Mouse (Mus musculus): ENCODE results near the gene Recql5. TPM values are rescaled to one million over a fixed set of nuclear protein-coding genes. Genes with fewer than 3 reads are reported as not detected.

Recql5 gene
- polyA plus RNA-seq, 1 experiment from 2014 or later, result 34.6 TPM

DNA sequence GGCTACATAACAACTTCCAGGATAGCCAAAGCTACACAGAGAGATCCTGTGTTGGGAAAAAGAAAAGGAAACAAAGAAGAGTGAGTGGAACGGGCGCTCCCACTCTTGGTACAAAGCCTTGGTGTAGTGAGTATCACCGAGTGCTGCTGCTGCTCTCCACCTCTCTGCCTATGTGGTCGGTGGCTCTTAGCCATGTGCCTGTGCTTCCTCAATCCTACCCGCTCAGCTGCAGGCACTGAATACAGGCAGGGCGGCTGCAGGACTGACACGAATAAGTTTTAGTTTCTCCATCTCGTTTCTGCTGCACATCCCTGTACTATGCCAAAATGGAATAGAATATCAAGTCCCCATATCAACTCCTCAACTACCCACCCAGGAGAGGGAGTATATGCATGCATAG is 4.2 kb downstream of the Recql5 start:
- no peak overlapping the region for H3K27ac ChIP-seq
- no peak overlapping the region for H3K4me3 ChIP-seq
- peaks cover 50% of the 10 kb centered on the region for H3K36me3 ChIP-seq
- DNase-seq (ENCODE audit: low spot score), result no peak
- 95% methylated on average over 8 of the region's 8 CpGs for WGBS
- peaks cover 12% of the 10 kb centered on the region for H3K4me1 ChIP-seq
- H3K9me3 ChIP-seq (replicated peaks), result no peaks in the 10 kb centered on the region
- no peaks in the 10 kb centered on the region for H3K27me3 ChIP-seq (ENCODE audit: low read depth, poor library complexity, severe bottlenecking)

DNA sequence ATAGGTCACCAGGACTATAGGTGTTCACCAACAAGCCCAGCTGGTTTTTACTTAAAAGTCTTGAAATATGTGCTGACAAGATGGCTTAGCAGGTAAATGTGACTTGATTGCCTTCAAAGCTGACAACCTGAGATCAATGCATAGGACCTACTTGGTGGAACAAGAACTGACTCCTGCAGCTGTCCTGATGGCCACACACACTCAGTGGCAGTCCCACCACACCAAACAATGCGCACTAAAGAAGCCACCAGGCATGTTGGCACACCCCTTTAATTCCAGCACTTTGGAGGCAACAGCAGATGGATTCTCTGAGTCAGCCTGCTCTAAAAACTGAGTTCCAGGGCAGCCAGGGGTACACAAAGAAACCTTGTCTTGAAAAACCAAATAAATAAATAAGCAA is 11.3 kb downstream of the Recql5 start:
- Histone ChIP-seq H3K9me3 (replicated peaks) (no peaks in the 10 kb centered on the region), H3K27ac (no peak overlapping the region), H3K4me1 (no peaks in the 10 kb centered on the region), H3K36me3 (peaks cover 61% of the 10 kb centered on the region), H3K4me3 (no peak overlapping the region), H3K27me3 (ENCODE audit: low read depth, poor library complexity, severe bottlenecking) (no peaks in the 10 kb centered on the region)
- WGBS, result 98% methylated on average over 1 of the region's 1 CpGs
- no peak for DNase-seq (ENCODE audit: low spot score)

DNA sequence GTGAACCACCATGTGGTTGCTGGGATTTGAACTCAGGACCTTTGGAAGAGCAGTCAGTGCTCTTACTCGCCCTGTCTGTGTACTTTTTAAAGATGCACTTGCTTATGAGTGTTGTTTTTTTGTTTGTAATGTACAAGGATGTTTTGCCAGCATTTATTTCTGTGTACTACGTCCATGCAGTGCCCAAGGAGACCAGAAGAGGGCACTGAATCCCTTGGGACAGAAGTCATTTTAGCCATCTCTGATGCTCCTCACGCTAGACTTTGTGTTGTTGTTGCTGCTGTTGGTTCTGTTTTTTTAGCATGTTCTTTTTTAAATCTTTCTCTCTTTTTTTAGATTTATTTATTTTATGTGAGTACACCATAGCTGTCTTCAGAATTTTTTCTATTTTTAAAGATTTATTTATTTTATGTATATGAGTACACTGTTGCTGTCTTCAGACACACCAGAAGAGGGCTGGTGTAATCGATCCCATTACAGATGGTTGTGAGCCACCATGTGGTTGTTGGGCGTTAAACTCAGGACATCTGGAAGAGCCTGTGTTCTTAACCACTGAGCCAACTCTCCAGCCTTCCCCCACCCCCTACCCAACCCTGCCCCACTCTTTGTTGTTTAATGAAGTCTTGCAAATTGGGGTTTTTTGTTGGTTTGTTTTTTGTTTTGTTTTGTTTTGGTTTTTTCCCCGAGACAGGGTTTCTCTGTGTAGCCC is 13.0 kb downstream of the Recql5 start:
- WGBS, result 54% methylated on average over 6 of the region's 6 CpGs
- Histone ChIP-seq H3K27ac (no peak overlapping the region), H3K4me3 (no peak overlapping the region), H3K36me3 (peaks cover 66% of the 10 kb centered on the region), H3K27me3 (ENCODE audit: low read depth, poor library complexity, severe bottlenecking) (no peaks in the 10 kb centered on the region), H3K9me3 (replicated peaks) (no peaks in the 10 kb centered on the region), H3K4me1 (no peaks in the 10 kb centered on the region)
- DNase-seq (ENCODE audit: low spot score), result peak; percentile 51

DNA sequence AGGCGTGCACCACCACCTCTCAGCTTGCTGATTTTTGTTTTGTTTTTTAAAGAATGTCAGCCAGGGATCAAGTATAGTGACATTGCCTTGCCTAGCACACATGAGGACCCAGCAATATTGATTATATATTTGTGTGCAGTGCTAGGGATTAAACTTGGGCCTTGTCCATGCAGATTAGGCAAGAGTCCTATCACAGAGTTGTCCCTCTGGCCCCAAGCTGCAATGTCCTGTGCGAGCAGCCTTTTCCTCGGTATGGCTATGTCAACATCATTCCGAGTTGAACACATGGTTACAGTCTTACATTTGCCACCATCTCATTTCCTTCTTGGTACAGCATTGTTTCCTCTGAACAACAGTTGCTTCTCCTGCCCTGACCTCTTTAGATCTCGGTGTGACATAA is 14.2 kb downstream of the Recql5 start:
- H3K27me3 ChIP-seq (ENCODE audit: low read depth, poor library complexity, severe bottlenecking), result no peaks in the 10 kb centered on the region
- no peak for DNase-seq (ENCODE audit: low spot score)
- H3K9me3 ChIP-seq (replicated peaks), result no peaks in the 10 kb centered on the region
- H3K36me3 ChIP-seq, result peaks cover 64% of the 10 kb centered on the region
- H3K4me3 ChIP-seq, result no peak overlapping the region
- WGBS, result 95% methylated on average over 5 of the region's 5 CpGs
- no peak overlapping the region for H3K27ac ChIP-seq
- no peaks in the 10 kb centered on the region for H3K4me1 ChIP-seq

DNA sequence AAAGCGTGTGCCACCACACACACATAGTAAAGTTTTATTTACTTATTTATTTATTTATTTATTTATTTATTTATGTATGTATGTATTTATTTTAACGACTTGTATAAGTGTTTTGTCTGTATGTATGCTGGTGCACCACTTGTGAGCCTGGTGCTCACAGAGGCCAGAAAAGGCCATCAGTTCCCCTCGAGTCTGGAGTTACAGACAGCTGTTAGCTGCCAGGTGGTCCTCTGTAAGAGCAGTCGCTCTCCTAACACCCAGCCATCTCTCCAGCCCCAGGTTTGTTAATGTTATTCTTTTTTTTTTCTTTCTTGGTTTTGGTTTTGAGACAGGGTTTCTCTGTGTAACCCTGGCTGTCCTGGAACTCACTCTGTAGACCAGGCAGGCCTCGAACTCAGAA is 14.6 kb downstream of the Recql5 start:
- Histone ChIP-seq H3K4me3 (no peak overlapping the region), H3K27me3 (ENCODE audit: low read depth, poor library complexity, severe bottlenecking) (no peaks in the 10 kb centered on the region), H3K4me1 (no peaks in the 10 kb centered on the region), H3K9me3 (replicated peaks) (no peaks in the 10 kb centered on the region), H3K36me3 (peaks cover 64% of the 10 kb centered on the region), H3K27ac (no peak overlapping the region)
- WGBS, result 94% methylated on average over 5 of the region's 5 CpGs
- no peak for DNase-seq (ENCODE audit: low spot score)

DNA sequence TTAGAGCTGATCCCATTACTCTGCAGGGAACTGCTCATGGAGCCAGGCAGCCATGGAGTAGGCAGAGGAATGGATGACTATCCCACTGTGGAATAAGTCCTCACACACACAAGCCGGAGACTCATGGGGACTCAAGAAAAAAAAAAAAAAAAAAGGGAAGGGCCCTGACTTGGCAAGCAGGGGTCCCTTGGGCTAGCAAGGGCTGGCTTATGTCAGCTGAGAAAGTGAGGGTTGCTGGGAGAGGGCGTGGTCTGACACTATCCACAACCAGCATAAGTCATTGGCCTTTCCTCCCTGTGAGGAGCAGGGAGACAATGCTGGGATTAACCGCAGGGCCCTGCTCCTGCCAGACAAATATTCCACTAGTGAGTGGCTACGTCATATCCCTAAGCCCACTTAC is 16.7 kb downstream of the Recql5 start:
- Histone ChIP-seq H3K4me3 (no peak overlapping the region), H3K27me3 (ENCODE audit: low read depth, poor library complexity, severe bottlenecking) (no peaks in the 10 kb centered on the region), H3K27ac (no peak overlapping the region), H3K4me1 (no peaks in the 10 kb centered on the region), H3K36me3 (peaks cover 65% of the 10 kb centered on the region), H3K9me3 (replicated peaks) (no peaks in the 10 kb centered on the region)
- DNase-seq (ENCODE audit: low spot score), result no peak
- 93% methylated on average over 4 of the region's 4 CpGs for WGBS

- no peaks in the 10 kb centered on the region for H3K27me3 ChIP-seq (ENCODE audit: low read depth, poor library complexity, severe bottlenecking)
- no peaks in the 10 kb centered on the region for H3K4me1 ChIP-seq
- 79% methylated on average over 11 of the region's 11 CpGs for WGBS
- no peaks in the 10 kb centered on the region for H3K9me3 ChIP-seq (replicated peaks)
- peaks cover 63% of the 10 kb centered on the region for H3K36me3 ChIP-seq
- no peak within 1 kb of the TSS for H3K4me3 ChIP-seq
- no peak within 1 kb of the TSS for H3K27ac ChIP-seq
- no peak for DNase-seq (ENCODE audit: low spot score)
Observed at GRCm38 (mm10) chr11:115911632-115912376, 21.5 kb downstream of the Recql5 start, which contains the start of gene Smim6. Gene Smim6, plus strand, starts transcription at chr11:115912017.

DNA sequence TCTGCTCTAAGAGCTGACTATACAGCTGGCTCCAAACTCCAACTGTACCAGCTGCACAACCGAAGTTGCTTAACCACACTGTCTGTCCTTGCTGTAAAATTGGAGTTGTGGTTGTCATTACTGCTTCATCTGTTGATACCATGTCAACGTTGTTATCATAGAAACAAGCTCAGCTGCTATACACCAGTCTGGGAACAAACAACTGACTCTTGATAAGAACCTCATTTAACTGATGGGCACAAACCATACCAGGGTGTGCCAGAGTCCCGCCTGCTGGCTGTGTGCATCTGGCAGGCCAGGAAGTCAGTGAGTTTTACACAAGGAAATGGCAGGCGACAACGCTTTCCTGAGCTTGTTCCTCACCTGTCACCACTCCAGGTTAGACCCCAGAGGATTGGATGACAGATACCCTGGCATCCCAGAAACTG is 22.1 kb downstream of the Recql5 start:
- DNase-seq (ENCODE audit: low spot score), result no peak
- H3K36me3 ChIP-seq, result peaks cover 57% of the 10 kb centered on the region
- no peak overlapping the region for H3K4me3 ChIP-seq
- no peaks in the 10 kb centered on the region for H3K9me3 ChIP-seq (replicated peaks)
- no peak overlapping the region for H3K27ac ChIP-seq
- no peaks in the 10 kb centered on the region for H3K4me1 ChIP-seq
- H3K27me3 ChIP-seq (ENCODE audit: low read depth, poor library complexity, severe bottlenecking), result no peaks in the 10 kb centered on the region
- WGBS, result 96% methylated on average over 5 of the region's 5 CpGs

DNA sequence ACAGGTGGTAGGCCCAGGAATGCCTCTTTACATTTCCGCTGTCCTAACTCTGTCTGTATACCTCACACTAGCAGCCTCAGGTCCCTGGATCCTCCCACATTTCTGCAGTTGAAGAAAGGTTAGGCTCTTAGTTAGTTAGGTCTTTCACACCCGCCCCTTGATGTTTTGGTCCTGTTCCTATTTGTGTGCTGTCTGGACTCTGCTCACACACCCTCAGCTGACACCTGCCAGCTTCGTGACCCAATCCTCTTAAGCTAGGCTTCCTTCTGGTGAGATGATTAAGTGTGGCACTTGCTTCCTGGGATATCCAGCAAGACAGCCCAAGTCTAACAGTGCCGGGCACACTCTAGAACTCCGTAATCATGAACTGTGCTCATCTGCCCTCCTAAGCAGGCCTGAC is 26.8 kb downstream of the Recql5 start:
- no peak overlapping the region for H3K27ac ChIP-seq
- peaks cover 9% of the 10 kb centered on the region; the same call in 1 of the 2 replicates for H3K4me1 ChIP-seq
- H3K36me3 ChIP-seq, result peaks cover 41% of the 10 kb centered on the region
- no peaks in the 10 kb centered on the region for H3K9me3 ChIP-seq (replicated peaks)
- H3K27me3 ChIP-seq (ENCODE audit: low read depth, poor library complexity, severe bottlenecking), result no peaks in the 10 kb centered on the region
- H3K4me3 ChIP-seq, result no peak overlapping the region
- no peak for DNase-seq (ENCODE audit: low spot score)
- WGBS, result 90% methylated on average over 5 of the region's 5 CpGs

DNA sequence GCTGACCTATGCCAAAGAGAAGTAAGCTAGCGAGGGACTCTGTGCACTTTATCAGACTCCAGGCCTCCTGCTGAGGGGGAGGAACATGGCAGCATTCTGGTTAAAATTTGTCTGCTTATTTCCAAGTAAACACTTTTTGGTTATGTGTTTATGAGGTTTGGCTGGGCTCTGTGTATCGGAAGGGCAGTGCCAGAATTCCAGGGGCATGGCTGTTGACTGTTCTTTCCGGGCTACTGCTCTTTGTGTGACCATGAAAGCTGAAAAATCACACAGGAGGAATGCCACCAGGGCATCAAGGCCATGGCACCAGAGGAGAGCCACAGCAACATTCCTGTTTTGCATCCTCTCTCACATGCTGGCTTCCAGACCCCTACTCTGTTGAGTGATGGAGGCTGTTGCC is 27.2 kb downstream of the Recql5 start:
- WGBS, result 85% methylated on average over 3 of the region's 3 CpGs
- Histone ChIP-seq H3K36me3 (peaks cover 38% of the 10 kb centered on the region), H3K9me3 (replicated peaks) (no peaks in the 10 kb centered on the region), H3K27ac (no peak overlapping the region), H3K4me3 (no peak overlapping the region), H3K4me1 (peaks cover 9% of the 10 kb centered on the region; the same call in 1 of the 2 replicates), H3K27me3 (ENCODE audit: low read depth, poor library complexity, severe bottlenecking) (no peaks in the 10 kb centered on the region)
- no peak for DNase-seq (ENCODE audit: low spot score)

GRCm38 (mm10) chr11:115904956-115905790 is 28.1 kb downstream of the Recql5 start:
- peak overlapping the region; percentile 66 for H3K27ac ChIP-seq
- peaks cover 16% of the 10 kb centered on the region for H3K4me1 ChIP-seq
- H3K36me3 ChIP-seq, result peaks cover 37% of the 10 kb centered on the region
- no peak for DNase-seq (ENCODE audit: low spot score)
- H3K27me3 ChIP-seq (ENCODE audit: low read depth, poor library complexity, severe bottlenecking), result no peaks in the 10 kb centered on the region
- WGBS, result 63% methylated on average over 16 of the region's 16 CpGs
- no peaks in the 10 kb centered on the region for H3K9me3 ChIP-seq (replicated peaks)
- H3K4me3 ChIP-seq, result no peak overlapping the region

GRCm38 (mm10) chr11:115904231-115904955 is 28.9 kb downstream of the Recql5 start:
- Histone ChIP-seq H3K27ac (peak overlapping the region; percentile 66; the same call in 1 of the 2 replicates), H3K36me3 (peaks cover 36% of the 10 kb centered on the region), H3K4me1 (peaks cover 24% of the 10 kb centered on the region), H3K4me3 (no peak overlapping the region), H3K27me3 (ENCODE audit: low read depth, poor library complexity, severe bottlenecking) (no peaks in the 10 kb centered on the region), H3K9me3 (replicated peaks) (no peaks in the 10 kb centered on the region)
- no peak for DNase-seq (ENCODE audit: low spot score)
- 82% methylated on average over 8 of the region's 8 CpGs for WGBS
